Mouse (Mus musculus): ENCODE data around the gene Rbfox3. TPM values are rescaled to one million over a fixed set of nuclear protein-coding genes. Genes with fewer than 3 reads are reported as not detected.

Gene Rbfox3
- polyA plus RNA-seq (2012; rRNA removed) = 0.48 and 0.51 TPM in 2 replicates

DNA sequence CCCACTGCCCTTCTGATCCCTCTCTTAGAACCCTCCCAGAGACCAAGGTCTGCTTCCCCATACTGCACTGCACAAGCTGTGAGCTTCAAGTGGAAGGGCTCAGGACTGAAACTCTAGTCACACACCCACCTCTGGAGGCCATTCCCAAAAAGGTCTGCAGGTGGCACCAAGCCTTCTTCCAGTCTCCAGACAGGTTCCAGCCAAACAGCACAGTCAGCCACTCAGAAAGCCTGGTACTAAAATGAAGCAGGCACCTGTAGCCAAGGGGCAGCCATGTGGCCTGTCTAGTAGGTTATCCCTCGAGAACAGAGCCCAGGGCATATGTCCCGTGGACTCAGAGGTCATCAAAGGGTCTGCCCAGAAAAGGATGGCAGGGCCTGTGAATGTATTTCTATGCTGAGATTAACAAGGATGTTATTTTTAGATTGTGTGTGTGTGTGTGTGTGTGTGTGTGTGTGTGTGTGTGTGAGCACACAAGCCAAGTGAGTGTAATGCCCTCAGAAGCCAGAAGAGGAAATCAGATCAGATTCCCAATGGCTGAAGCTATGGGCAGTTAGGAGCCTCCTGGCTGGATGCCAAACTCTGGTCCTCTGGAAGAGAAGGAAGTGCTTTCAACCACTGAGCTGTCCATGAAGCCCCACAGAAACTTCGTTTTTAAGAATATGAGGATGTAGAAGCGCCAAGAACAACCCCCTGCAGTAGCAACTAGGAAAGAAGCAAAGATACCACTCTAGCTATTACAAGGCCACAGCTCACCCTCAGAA is at the start of gene Rbfox3:
Rbfox3 (minus strand) TSS at position 291 of the 764 bp plus-strand sequence.
- H3K36me3 ChIP-seq (ENCODE audit: control insufficient read depth, insufficient read depth, low read length) = no peaks in the 10 kb centered on the region
- WGBS = 44% methylated on average over 4 of the region's 4 CpGs

DNA sequence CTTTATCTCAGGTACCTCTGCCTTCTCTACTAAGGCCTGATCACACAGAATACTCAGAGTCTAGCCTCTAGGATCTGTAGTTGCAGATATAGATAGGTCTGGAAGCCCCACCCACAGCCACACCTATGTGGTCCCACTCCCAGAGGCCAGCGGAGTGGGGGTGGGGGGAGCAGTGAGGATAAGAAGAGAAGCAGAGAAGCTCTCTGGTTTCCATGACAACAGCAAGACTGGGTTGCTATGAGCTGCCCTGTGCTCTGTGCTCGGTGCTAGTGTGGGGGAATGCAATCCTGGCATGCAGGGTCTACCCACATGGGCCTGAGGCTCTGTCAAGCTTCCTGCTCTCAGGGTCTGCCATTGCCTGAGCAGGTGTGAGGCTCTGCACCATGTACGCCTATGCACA is 49.3 kb upstream of the Rbfox3 start:
- no peak overlapping the region for H3K27ac ChIP-seq (ENCODE audit: insufficient read depth, low read length)
- no peak overlapping the region for H3K4me3 ChIP-seq (ENCODE audit: extremely low read depth, insufficient read depth, insufficient read length)
- H3K4me1 ChIP-seq (ENCODE audit: control insufficient read depth, insufficient read depth, insufficient read length) = no peaks in the 10 kb centered on the region
- TF ChIP-seq POLR2A (IDR thresholded peaks at IDR 0.05; ENCODE audit: low read depth, low read length) (no peak), CTCF (IDR thresholded peaks at IDR 0.05; ENCODE audit: extremely low read depth, insufficient read depth, insufficient read length, insufficient replicate concordance) (no peak)
- no peaks in the 10 kb centered on the region for H3K27me3 ChIP-seq (ENCODE audit: control insufficient read depth, insufficient read depth, low read length)
- no peak for DNase-seq (ENCODE audit: low read depth in 1 of 2, low spot score in 2 of 2)
- no peaks in the 10 kb centered on the region for H3K36me3 ChIP-seq (ENCODE audit: control insufficient read depth, insufficient read depth, low read length)
- 79% methylated on average over 3 of the region's 3 CpGs for WGBS

More for the DNA sequence above, at the start of gene Rbfox3:
- no peaks in the 10 kb centered on the region; the same call in 1 of the 2 replicates for H3K4me1 ChIP-seq (ENCODE audit: control insufficient read depth, insufficient read depth, insufficient read length)
- H3K4me3 ChIP-seq (ENCODE audit: extremely low read depth, insufficient read depth, insufficient read length) = no peak within 1 kb of the TSS
- TF ChIP-seq POLR2A (IDR thresholded peaks at IDR 0.05; ENCODE audit: low read depth, low read length) (no peak), CTCF (IDR thresholded peaks at IDR 0.05; ENCODE audit: extremely low read depth, insufficient read depth, insufficient read length, insufficient replicate concordance) (no peak)
- H3K27me3 ChIP-seq (ENCODE audit: control insufficient read depth, insufficient read depth, low read length) = peaks cover 18% of the 10 kb centered on the region
- no peak for DNase-seq (ENCODE audit: low read depth in 1 of 2, low spot score in 2 of 2)
- H3K27ac ChIP-seq (ENCODE audit: insufficient read depth, low read length) = no peak within 1 kb of the TSS

DNA sequence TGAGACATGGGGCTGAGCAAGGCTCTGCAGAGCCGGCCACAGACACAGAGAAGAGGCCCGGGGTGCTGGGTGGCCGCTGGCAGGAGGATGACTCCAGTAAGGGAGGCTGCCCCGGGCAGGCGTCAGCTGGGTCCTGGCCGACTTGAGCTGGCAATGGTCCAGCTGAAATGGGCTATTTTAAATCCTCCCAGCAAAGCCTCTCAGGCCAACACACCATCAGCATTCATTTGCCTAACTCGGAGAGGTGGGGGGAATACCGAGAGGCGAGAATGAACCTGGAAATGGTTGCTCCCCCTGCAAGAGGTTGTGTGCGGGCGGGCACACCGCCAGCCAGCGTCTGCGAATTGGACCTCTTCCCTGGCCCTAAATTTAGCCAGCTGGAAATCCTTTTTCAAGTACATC is 45.7 kb upstream of the Rbfox3 start:
- Histone ChIP-seq H3K36me3 (ENCODE audit: control insufficient read depth, insufficient read depth, low read length) (no peaks in the 10 kb centered on the region), H3K27me3 (ENCODE audit: control insufficient read depth, insufficient read depth, low read length) (no peaks in the 10 kb centered on the region), H3K4me3 (ENCODE audit: extremely low read depth, insufficient read depth, insufficient read length) (no peak overlapping the region), H3K27ac (ENCODE audit: insufficient read depth, low read length) (no peak overlapping the region), H3K4me1 (ENCODE audit: control insufficient read depth, insufficient read depth, insufficient read length) (no peaks in the 10 kb centered on the region)
- WGBS = 76% methylated on average over 14 of the region's 14 CpGs
- TF ChIP-seq CTCF (IDR thresholded peaks at IDR 0.05; ENCODE audit: extremely low read depth, insufficient read depth, insufficient read length, insufficient replicate concordance) (no peak), POLR2A (IDR thresholded peaks at IDR 0.05; ENCODE audit: low read depth, low read length) (no peak)
- DNase-seq (ENCODE audit: low read depth in 1 of 2, low spot score in 2 of 2) = no peak

DNA sequence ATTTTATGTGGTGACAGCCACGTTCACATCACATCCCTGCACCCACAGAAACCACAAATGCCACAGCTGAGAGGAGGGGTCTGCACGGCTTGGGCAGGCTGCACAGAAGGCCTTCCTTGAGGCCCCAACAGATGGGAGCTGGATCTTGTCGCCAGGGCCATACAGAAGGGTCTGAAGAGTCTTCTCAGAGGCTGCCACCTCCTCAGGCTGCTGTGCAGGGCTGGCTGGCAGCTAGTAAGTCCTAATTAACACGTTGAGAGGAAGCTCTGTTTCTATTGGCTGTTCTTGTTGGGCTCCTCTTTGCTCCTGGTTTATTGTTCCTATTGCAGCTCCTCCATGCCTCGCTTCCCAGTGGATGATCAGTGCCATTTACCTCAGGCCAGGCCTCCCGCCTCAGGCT is 43.6 kb upstream of the Rbfox3 start:
- DNase-seq (ENCODE audit: low read depth in 1 of 2, low spot score in 2 of 2) = no peak
- Histone ChIP-seq H3K4me1 (ENCODE audit: control insufficient read depth, insufficient read depth, insufficient read length) (no peaks in the 10 kb centered on the region), H3K4me3 (ENCODE audit: extremely low read depth, insufficient read depth, insufficient read length) (no peak overlapping the region), H3K36me3 (ENCODE audit: control insufficient read depth, insufficient read depth, low read length) (no peaks in the 10 kb centered on the region), H3K27me3 (ENCODE audit: control insufficient read depth, insufficient read depth, low read length) (no peaks in the 10 kb centered on the region), H3K27ac (ENCODE audit: insufficient read depth, low read length) (no peak overlapping the region)
- no peak for TF ChIP-seq POLR2A (IDR thresholded peaks at IDR 0.05; ENCODE audit: low read depth, low read length)
- no peak for TF ChIP-seq CTCF (IDR thresholded peaks at IDR 0.05; ENCODE audit: extremely low read depth, insufficient read depth, insufficient read length, insufficient replicate concordance)
- 37% methylated on average over 6 of the region's 6 CpGs for WGBS

DNA sequence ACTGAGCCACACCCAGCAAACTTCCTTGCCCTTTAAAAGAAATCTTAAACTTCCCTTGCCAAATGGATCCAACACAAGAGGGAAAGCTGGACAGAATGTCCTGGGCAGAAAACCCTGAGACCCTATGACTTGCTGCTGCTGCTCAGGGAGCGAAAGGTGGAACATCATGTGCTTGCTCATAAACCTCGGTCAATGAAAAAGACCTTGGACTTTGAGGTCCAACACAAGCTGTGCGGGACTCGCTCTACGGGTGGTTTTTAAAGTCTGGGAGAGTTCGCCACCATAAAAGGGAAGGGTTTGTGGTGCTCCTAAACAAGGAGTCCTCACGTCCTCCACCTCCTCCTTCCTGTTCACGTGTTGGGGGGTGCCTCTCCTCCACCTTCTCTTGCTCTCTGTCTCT is 34.5 kb upstream of the Rbfox3 start:
- DNase-seq (ENCODE audit: low read depth in 1 of 2, low spot score in 2 of 2) = no peak
- Histone ChIP-seq H3K4me1 (ENCODE audit: control insufficient read depth, insufficient read depth, insufficient read length) (no peaks in the 10 kb centered on the region), H3K27ac (ENCODE audit: insufficient read depth, low read length) (no peak overlapping the region), H3K27me3 (ENCODE audit: control insufficient read depth, insufficient read depth, low read length) (0 out of 2 replicates have a peak, but pooled peaks cover 2% of the 10 kb centered on the region), H3K36me3 (ENCODE audit: control insufficient read depth, insufficient read depth, low read length) (no peaks in the 10 kb centered on the region), H3K4me3 (ENCODE audit: extremely low read depth, insufficient read depth, insufficient read length) (no peak overlapping the region)
- 77% methylated on average over 8 of the region's 8 CpGs for WGBS
- TF ChIP-seq POLR2A (IDR thresholded peaks at IDR 0.05; ENCODE audit: low read depth, low read length) (no peak), CTCF (IDR thresholded peaks at IDR 0.05; ENCODE audit: extremely low read depth, insufficient read depth, insufficient read length, insufficient replicate concordance) (no peak)

DNA sequence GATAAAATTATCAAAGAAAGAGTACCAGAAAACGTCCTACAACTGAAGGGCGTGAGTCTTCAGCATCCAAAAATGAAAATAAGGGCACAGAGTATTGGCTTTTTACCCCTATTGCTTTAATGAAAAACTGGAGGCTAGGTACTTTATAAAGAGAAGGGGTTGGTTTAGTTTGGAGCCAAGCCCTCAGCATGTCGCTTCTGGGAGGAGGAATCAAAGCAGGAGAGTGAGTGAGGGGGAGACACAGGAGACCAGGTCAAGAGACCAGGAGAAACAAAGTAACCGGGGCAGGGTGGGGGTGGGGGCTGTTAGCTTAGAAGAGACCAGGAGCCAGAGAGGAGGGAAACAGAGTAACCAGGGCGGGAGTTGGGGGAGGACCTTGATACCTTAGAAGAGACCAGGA is 29.9 kb upstream of the Rbfox3 start:
- H3K36me3 ChIP-seq (ENCODE audit: control insufficient read depth, insufficient read depth, low read length) = no peaks in the 10 kb centered on the region
- no peak for DNase-seq (ENCODE audit: low read depth in 1 of 2, low spot score in 2 of 2)
- H3K27me3 ChIP-seq (ENCODE audit: control insufficient read depth, insufficient read depth, low read length) = 0 out of 2 replicates have a peak, but pooled peaks cover 2% of the 10 kb centered on the region
- TF ChIP-seq POLR2A (IDR thresholded peaks at IDR 0.05; ENCODE audit: low read depth, low read length) (no peak), CTCF (IDR thresholded peaks at IDR 0.05; ENCODE audit: extremely low read depth, insufficient read depth, insufficient read length, insufficient replicate concordance) (no peak)
- no peak overlapping the region for H3K27ac ChIP-seq (ENCODE audit: insufficient read depth, low read length)
- H3K4me3 ChIP-seq (ENCODE audit: extremely low read depth, insufficient read depth, insufficient read length) = no peak overlapping the region
- 63% methylated on average over 5 of the region's 5 CpGs for WGBS
- no peaks in the 10 kb centered on the region for H3K4me1 ChIP-seq (ENCODE audit: control insufficient read depth, insufficient read depth, insufficient read length)

DNA sequence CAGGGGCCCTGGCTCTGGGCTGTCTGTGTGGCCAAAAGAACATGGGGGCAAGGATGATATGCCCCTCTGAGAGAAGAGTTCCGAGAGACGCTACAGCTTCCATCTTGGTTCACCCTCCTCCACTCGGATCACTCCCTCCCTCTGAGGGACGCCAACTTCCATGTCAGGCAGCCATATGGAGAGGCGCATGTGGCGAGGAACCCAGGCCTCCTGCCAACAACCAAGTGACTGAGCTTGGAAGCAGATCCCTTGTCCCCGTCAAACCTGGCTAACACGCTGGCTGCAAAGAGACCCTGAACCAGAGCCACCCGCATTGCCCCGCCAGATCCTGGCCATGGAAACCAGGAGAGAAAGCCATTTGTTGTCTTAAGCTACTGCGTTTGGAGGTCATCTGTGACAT is 29.1 kb upstream of the Rbfox3 start:
- no peaks in the 10 kb centered on the region for H3K36me3 ChIP-seq (ENCODE audit: control insufficient read depth, insufficient read depth, low read length)
- no peak overlapping the region for H3K27ac ChIP-seq (ENCODE audit: insufficient read depth, low read length)
- no peak for TF ChIP-seq CTCF (IDR thresholded peaks at IDR 0.05; ENCODE audit: extremely low read depth, insufficient read depth, insufficient read length, insufficient replicate concordance)
- TF ChIP-seq POLR2A (IDR thresholded peaks at IDR 0.05; ENCODE audit: low read depth, low read length) = no peak
- 0 out of 2 replicates have a peak, but pooled peaks cover 2% of the 10 kb centered on the region for H3K27me3 ChIP-seq (ENCODE audit: control insufficient read depth, insufficient read depth, low read length)
- WGBS = 78% methylated on average over 11 of the region's 11 CpGs
- H3K4me1 ChIP-seq (ENCODE audit: control insufficient read depth, insufficient read depth, insufficient read length) = no peaks in the 10 kb centered on the region
- no peak for DNase-seq (ENCODE audit: low read depth in 1 of 2, low spot score in 2 of 2)
- no peak overlapping the region for H3K4me3 ChIP-seq (ENCODE audit: extremely low read depth, insufficient read depth, insufficient read length)
